ENCODE assay signal across 9 mouse cellular contexts in the genomic region with DNA sequence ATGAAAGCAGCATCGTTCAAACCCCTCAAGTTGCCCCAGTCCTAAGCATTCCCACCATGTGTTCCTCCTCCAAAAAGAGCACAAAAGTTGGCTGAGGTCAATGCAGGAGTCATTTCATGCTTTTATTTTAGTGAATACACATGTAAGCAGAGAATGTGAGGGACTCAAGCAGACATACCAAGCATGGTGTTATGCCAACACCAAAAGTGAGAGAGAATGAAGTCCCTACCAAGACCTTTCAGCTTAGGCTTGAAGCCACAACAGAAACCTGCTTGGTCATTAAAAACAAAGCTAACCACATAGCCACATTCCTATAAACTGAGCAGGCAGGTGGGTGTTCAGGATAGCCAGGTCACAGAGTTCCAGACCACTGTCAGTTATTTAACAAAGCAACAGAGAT. TPM values are rescaled to one million over a fixed set of nuclear protein-coding genes. Genes with fewer than 3 reads are reported as not detected.
DNase-seq lines count a peak whose midpoint lies in the region; ATAC-seq and TF ChIP-seq lines count a peak whose summit lies in the region.
"Had no signal": no experiment of that assay in that cellular context is flagged by ENCODE, and none has a peak within 500 bp of the region (broad histone marks: within the 10 kb centered on the region; RNA-seq: fewer than 3 reads in every experiment).

No protein-coding gene starts in this region.

- intact Hi-C loops in left cerebral cortex, postnatal 36 days (cut with DNase I) = loop anchor here (5.0 kb wide), 1 partner anchor 35 kb away; a partner anchor contains a TSS

- no peak for ATAC-seq in heart, postnatal 0 days (ENCODE audit: insufficient read depth, low read depth)
- no peak for ATAC-seq in midbrain, embryonic 15.5 days (replicated peaks)
- no peak for ATAC-seq in midbrain, postnatal 0 days (ENCODE audit: low FRiP score)
- no peak for ATAC-seq in intestine, embryonic 15.5 days
- ATAC-seq in stomach, embryonic 16.5 days (ENCODE audit: insufficient read depth, low FRiP score) = no peak
- no peak for ATAC-seq in erythroid progenitor cell, adult 5-6 weeks (replicated peaks; ENCODE audit: low FRiP score, poor library complexity, severe bottlenecking)

- 32% methylated on average over 1 of the region's 1 CpGs for WGBS in heart, postnatal 0 days
- 66% methylated on average over 1 of the region's 1 CpGs for WGBS in midbrain, embryonic 15.5 days
- WGBS in midbrain, postnatal 0 days = 71% methylated on average over 1 of the region's 1 CpGs
- 46% methylated on average over 1 of the region's 1 CpGs for WGBS in intestine, embryonic 15.5 days
- 41% methylated on average over 1 of the region's 1 CpGs for whole genome bisulfite sequencing in stomach, embryonic 16.5 days

- no peak overlapping the region for H3K9ac ChIP-seq in heart, postnatal 0 days (replicated peaks; ENCODE audit: low read depth, low read length)
- H3K9ac ChIP-seq in midbrain, embryonic 15.5 days = no peak overlapping the region
- no peak overlapping the region for H3K9ac ChIP-seq in midbrain, postnatal 0 days (replicated peaks; ENCODE audit: low read length, poor library complexity, severe bottlenecking)
- no peak overlapping the region for H3K9ac ChIP-seq in intestine, embryonic 15.5 days
- H3K9ac ChIP-seq in stomach, embryonic 16.5 days (ENCODE audit: low read length) = peak overlapping the region; percentile 31; the same call in 1 of the 2 replicates
- H3K9ac ChIP-seq: forebrain, postnatal 0 days had no signal

- H3K9me3 ChIP-seq in heart, postnatal 0 days (replicated peaks; ENCODE audit: control insufficient read depth, low read length) = no peaks in the 10 kb centered on the region
- H3K9me3 ChIP-seq in midbrain, embryonic 15.5 days = no peaks in the 10 kb centered on the region
- H3K9me3 ChIP-seq in midbrain, postnatal 0 days (ENCODE audit: low read length) = no peaks in the 10 kb centered on the region
- no peaks in the 10 kb centered on the region for H3K9me3 ChIP-seq in intestine, embryonic 15.5 days
- no peaks in the 10 kb centered on the region for H3K9me3 ChIP-seq in stomach, embryonic 16.5 days (replicated peaks; ENCODE audit: control insufficient read depth, low read length)

- no peak for TF ChIP-seq CTCF in heart, postnatal 0 days (IDR thresholded peaks at IDR 0.05; ENCODE audit: low read depth)
- no peak for TF ChIP-seq CTCF in midbrain, postnatal 0 days (IDR thresholded peaks at IDR 0.05)

- peaks cover 31% of the 10 kb centered on the region for H3K36me3 ChIP-seq in heart, postnatal 0 days (replicated peaks; ENCODE audit: control insufficient read depth, insufficient read depth, low read length)
- peaks cover 6% of the 10 kb centered on the region; the same call in 1 of the 2 replicates for H3K36me3 ChIP-seq in midbrain, embryonic 15.5 days (replicated peaks)
- H3K36me3 ChIP-seq in midbrain, postnatal 0 days (ENCODE audit: insufficient read depth, low read length) = peaks cover 23% of the 10 kb centered on the region
- peaks cover 14% of the 10 kb centered on the region; the same call in 1 of the 2 replicates for H3K36me3 ChIP-seq in intestine, embryonic 15.5 days
- H3K36me3 ChIP-seq in stomach, embryonic 16.5 days (ENCODE audit: control insufficient read depth, insufficient read depth, low read length) = peaks cover 10% of the 10 kb centered on the region; the same call in 1 of the 2 replicates

- no peak for TF ChIP-seq EP300 in heart, postnatal 0 days (IDR thresholded peaks at IDR 0.05; ENCODE audit: low read depth)

- peak overlapping the region; percentile 39; the same call in 1 of the 2 replicates for H3K4me2 ChIP-seq in heart, postnatal 0 days (ENCODE audit: low read depth, low read length)
- H3K4me2 ChIP-seq in midbrain, embryonic 15.5 days = no peak overlapping the region
- no peak overlapping the region for H3K4me2 ChIP-seq in midbrain, postnatal 0 days (ENCODE audit: low read depth, low read length, poor library complexity, severe bottlenecking)
- no peak overlapping the region for H3K4me2 ChIP-seq in intestine, embryonic 15.5 days (replicated peaks)
- H3K4me2 ChIP-seq in stomach, embryonic 16.5 days (ENCODE audit: low read depth, low read length) = 0 out of 2 replicates have a peak overlapping the region, but pooled peaks have one; percentile 31

- H3K27ac ChIP-seq in heart, postnatal 0 days (ENCODE audit: low read depth) = peak overlapping the region; percentile 82
- H3K27ac ChIP-seq in midbrain, embryonic 15.5 days = 0 out of 2 replicates have a peak overlapping the region, but pooled peaks have one; percentile 2
- H3K27ac ChIP-seq in midbrain, postnatal 0 days (ENCODE audit: low read depth, low read length) = no peak overlapping the region
- H3K27ac ChIP-seq in intestine, embryonic 15.5 days = peak overlapping the region; percentile 73
- peak overlapping the region; percentile 82 for H3K27ac ChIP-seq in stomach, embryonic 16.5 days (ENCODE audit: low read length)

- no peak overlapping the region for H3K4me3 ChIP-seq in heart, postnatal 0 days (ENCODE audit: low read depth, low read length)
- no peak overlapping the region for H3K4me3 ChIP-seq in midbrain, embryonic 15.5 days
- no peak overlapping the region for H3K4me3 ChIP-seq in midbrain, postnatal 0 days (ENCODE audit: low read depth, low read length)
- no peak overlapping the region for H3K4me3 ChIP-seq in intestine, embryonic 15.5 days (replicated peaks)
- H3K4me3 ChIP-seq in stomach, embryonic 16.5 days (replicated peaks; ENCODE audit: low read length) = no peak overlapping the region

- peaks cover 47% of the 10 kb centered on the region for H3K4me1 ChIP-seq in heart, postnatal 0 days (ENCODE audit: control insufficient read depth, insufficient read depth)
- peaks cover 4% of the 10 kb centered on the region; the same call in 1 of the 2 replicates for H3K4me1 ChIP-seq in midbrain, embryonic 15.5 days
- H3K4me1 ChIP-seq in midbrain, postnatal 0 days (ENCODE audit: insufficient read depth, low read length) = no peaks in the 10 kb centered on the region
- peaks cover 26% of the 10 kb centered on the region for H3K4me1 ChIP-seq in intestine, embryonic 15.5 days (replicated peaks)
- H3K4me1 ChIP-seq in stomach, embryonic 16.5 days (ENCODE audit: control insufficient read depth, insufficient read depth, low read length) = peaks cover 40% of the 10 kb centered on the region

- DNase-seq in heart, postnatal 0 days (ENCODE audit: low spot score) = no peak
- no peak for DNase-seq in heart, postnatal 4 days
- no peak for DNase-seq in midbrain, postnatal 0 days (ENCODE audit: low spot score)
- DNase-seq in left cerebral cortex, postnatal 36 days (ENCODE audit: low spot score in 2 of 2) = no peak
- DNase-seq: forebrain, postnatal 0 days had no signal

- H3K27me3 ChIP-seq in heart, postnatal 0 days (ENCODE audit: control insufficient read depth, insufficient read depth, low read length) = no peaks in the 10 kb centered on the region
- H3K27me3 ChIP-seq in midbrain, embryonic 15.5 days (replicated peaks) = no peaks in the 10 kb centered on the region
- no peaks in the 10 kb centered on the region for H3K27me3 ChIP-seq in midbrain, postnatal 0 days (ENCODE audit: insufficient read depth, low read length)
- H3K27me3 ChIP-seq in intestine, embryonic 15.5 days (replicated peaks) = no peaks in the 10 kb centered on the region
- H3K27me3 ChIP-seq in stomach, embryonic 16.5 days (ENCODE audit: control insufficient read depth, insufficient read depth, low read length) = no peaks in the 10 kb centered on the region

RNA-seq across cellular contexts. Expression of a gene that starts 35.0 kb away (rescaled TPM):
- 8.7 and 13.7 TPM in 2 replicates for total RNA-seq in heart, postnatal 0 days (2014; rRNA removed; ENCODE audit: low replicate concordance)
- polyA plus RNA-seq in heart, postnatal 0 days (2015; fragmentation: Nextera tagmentation; extraction: Ambion mirVana) = 12.9 and 13.5 TPM in 2 replicates
- total RNA-seq in heart, postnatal 4 days (2021) = 10 to 100 TPM in 1 of 2 experiments, 1 to 10 TPM in 1; 9.8 to 12.0 TPM
- polyA plus RNA-seq in midbrain, embryonic 15.5 days (2015; fragmentation: Nextera tagmentation; extraction: Ambion mirVana) = 16.0 and 16.2 TPM in 2 replicates
- 8.9 and 15.9 TPM in 2 replicates for total RNA-seq in midbrain, postnatal 0 days (2014; rRNA removed)
- polyA plus RNA-seq in midbrain, postnatal 0 days (2015; fragmentation: Nextera tagmentation; extraction: Ambion mirVana) = 13.5 and 14.8 TPM in 2 replicates
- 16.9 and 17.7 TPM in 2 replicates for polyA plus RNA-seq in intestine, embryonic 15.5 days (2015; fragmentation: Nextera tagmentation; extraction: Ambion mirVana)
- 17.9 and 20.1 TPM in 2 replicates for polyA plus RNA-seq in stomach, embryonic 16.5 days (2015; fragmentation: Nextera tagmentation; extraction: Ambion mirVana)
- 1.3 and 4.0 TPM in 2 replicates for total RNA-seq in erythroid progenitor cell, adult 5-6 weeks (2015; ENCODE audit: low replicate concordance)
- total RNA-seq in erythroid progenitor cell, adult 5-6 weeks (2017; ENCODE audit: low replicate concordance) = 2.7 and 3.2 TPM in 2 replicates
- 1 to 10 TPM; 8.3 to 9.6 TPM for total RNA-seq in left cerebral cortex, postnatal 36 days (2021)

RNA-seq across cellular contexts. Expression of a gene that starts 49.1 kb away (rescaled TPM):
- 27.9 and 33.3 TPM in 2 replicates for total RNA-seq in heart, postnatal 0 days (2014; rRNA removed; ENCODE audit: low replicate concordance)
- 9.7 and 10.1 TPM in 2 replicates for polyA plus RNA-seq in heart, postnatal 0 days (2015; fragmentation: Nextera tagmentation; extraction: Ambion mirVana)
- total RNA-seq in heart, postnatal 4 days (2021) = 10 to 100 TPM; 74.6 to 77.3 TPM
- polyA plus RNA-seq in midbrain, embryonic 15.5 days (2015; fragmentation: Nextera tagmentation; extraction: Ambion mirVana) = 37.9 and 39.3 TPM in 2 replicates
- total RNA-seq in midbrain, postnatal 0 days (2014; rRNA removed) = 59.1 and 66.2 TPM in 2 replicates
- polyA plus RNA-seq in midbrain, postnatal 0 days (2015; fragmentation: Nextera tagmentation; extraction: Ambion mirVana) = 16.7 and 19.5 TPM in 2 replicates
- 21.6 and 24.9 TPM in 2 replicates for polyA plus RNA-seq in intestine, embryonic 15.5 days (2015; fragmentation: Nextera tagmentation; extraction: Ambion mirVana)
- 25.0 and 26.1 TPM in 2 replicates for polyA plus RNA-seq in stomach, embryonic 16.5 days (2015; fragmentation: Nextera tagmentation; extraction: Ambion mirVana)
- total RNA-seq in erythroid progenitor cell, adult 5-6 weeks (2015; ENCODE audit: low replicate concordance) = 65.8 and 102 TPM in 2 replicates
- total RNA-seq in erythroid progenitor cell, adult 5-6 weeks (2017; ENCODE audit: low replicate concordance) = 42.9 and 69.1 TPM in 2 replicates
- 10 to 100 TPM; 76.5 to 96.1 TPM for total RNA-seq in left cerebral cortex, postnatal 36 days (2021)

RNA-seq across cellular contexts. Expression of a gene that starts 57.5 kb away (rescaled TPM):
- 11.4 and 21.8 TPM in 2 replicates for total RNA-seq in heart, postnatal 0 days (2014; rRNA removed; ENCODE audit: low replicate concordance)
- 1.7 and 2.3 TPM in 2 replicates for polyA plus RNA-seq in heart, postnatal 0 days (2015; fragmentation: Nextera tagmentation; extraction: Ambion mirVana)
- total RNA-seq in heart, postnatal 4 days (2021) = 10 to 100 TPM; 21.4 to 22.1 TPM
- polyA plus RNA-seq in midbrain, embryonic 15.5 days (2015; fragmentation: Nextera tagmentation; extraction: Ambion mirVana) = 6.4 and 9.3 TPM in 2 replicates
- total RNA-seq in midbrain, postnatal 0 days (2014; rRNA removed) = 19.2 and 26.7 TPM in 2 replicates
- 5.9 and 7.3 TPM in 2 replicates for polyA plus RNA-seq in midbrain, postnatal 0 days (2015; fragmentation: Nextera tagmentation; extraction: Ambion mirVana)
- polyA plus RNA-seq in intestine, embryonic 15.5 days (2015; fragmentation: Nextera tagmentation; extraction: Ambion mirVana) = 2.0 and 4.1 TPM in 2 replicates
- polyA plus RNA-seq in stomach, embryonic 16.5 days (2015; fragmentation: Nextera tagmentation; extraction: Ambion mirVana) = 2.0 and 3.4 TPM in 2 replicates
- 8.3 and 19.3 TPM in 2 replicates for total RNA-seq in erythroid progenitor cell, adult 5-6 weeks (2015; ENCODE audit: low replicate concordance)
- 3.9 and 11.2 TPM in 2 replicates for total RNA-seq in erythroid progenitor cell, adult 5-6 weeks (2017; ENCODE audit: low replicate concordance)
- total RNA-seq in left cerebral cortex, postnatal 36 days (2021) = 10 to 100 TPM; 37.6 to 40.6 TPM

Comparison
In these comparisons a context has a peak if more than half of its experiments do, and no peak if none do; other contexts are left out.
1. H3K4me2 ChIP-seq: peak in heart, postnatal 0 days (single experiment) and stomach, embryonic 16.5 days (single experiment); none in midbrain, embryonic 15.5 days (single experiment), midbrain, postnatal 0 days (single experiment) and intestine, embryonic 15.5 days (single experiment).